Mouse (Mus musculus) embryo, embryonic 11.5 days (tissue): ENCODE measurements around the gene Bbc3.

Experiments
- DNase-seq: peaks from one replicate; pipeline ENCODE4 v3.0.0-alpha.2; 2012; ENCODE audit warnings: low read depth, low spot score

Bbc3 gene

DNA sequence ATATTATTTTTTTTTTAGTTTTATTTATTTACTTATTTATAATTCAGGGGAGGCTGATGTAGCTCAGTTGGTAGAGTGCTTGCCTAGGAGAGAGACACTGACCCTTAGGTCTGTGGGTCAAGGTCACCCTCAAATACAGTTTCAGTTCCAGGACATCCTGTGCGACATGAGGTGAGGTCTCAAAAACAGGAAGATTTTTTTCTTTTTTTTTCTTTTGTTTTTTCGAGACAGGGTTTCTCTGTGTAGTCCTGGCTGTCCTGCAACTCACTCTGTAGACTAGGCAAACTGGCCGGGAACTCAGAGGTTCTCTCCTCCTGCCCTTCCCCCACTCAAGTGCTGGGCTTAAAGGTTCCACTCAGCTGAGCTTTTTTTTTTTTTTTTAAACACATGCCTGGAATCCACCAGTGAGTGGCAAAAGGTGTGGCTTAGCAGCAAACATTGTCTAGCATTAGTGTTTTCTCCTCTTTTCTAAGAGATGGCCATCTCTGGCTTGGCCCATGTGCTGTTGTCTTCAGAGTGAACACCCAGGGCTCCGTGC, 7.1 kb downstream of the Bbc3 start:
- no peak for DNase-seq

GRCm38 (mm10) chr7:16317094-16317493, 8.9 kb downstream of the Bbc3 start:
- DNase-seq = no peak

- DNase-seq = no peak
Measured at GRCm38 (mm10) chr7:16319216-16319615, 11.0 kb downstream of the Bbc3 start.

DNA sequence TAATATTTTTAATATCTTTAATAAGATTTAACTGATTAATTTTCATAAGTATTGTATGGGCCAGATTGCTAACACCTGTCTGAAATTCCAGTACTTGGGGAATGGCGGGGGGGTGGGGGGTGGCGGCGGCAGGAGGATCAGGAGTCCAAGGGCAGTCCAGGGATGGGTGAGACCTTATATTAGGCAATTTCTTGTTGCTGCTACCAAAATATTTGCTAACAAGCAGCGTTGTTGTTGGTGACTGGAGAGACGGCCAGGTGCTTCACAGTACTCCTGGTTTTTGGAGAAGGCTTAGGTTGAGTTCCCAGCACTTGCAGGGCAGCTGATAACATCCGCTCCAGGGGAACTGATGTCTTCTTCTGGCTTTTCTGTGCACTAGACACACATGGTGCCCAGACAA, 12.3 kb downstream of the Bbc3 start:
- DNase-seq = no peak

- no peak for DNase-seq
Measured at GRCm38 (mm10) chr7:16324661-16325060, 16.5 kb downstream of the Bbc3 start.

DNA sequence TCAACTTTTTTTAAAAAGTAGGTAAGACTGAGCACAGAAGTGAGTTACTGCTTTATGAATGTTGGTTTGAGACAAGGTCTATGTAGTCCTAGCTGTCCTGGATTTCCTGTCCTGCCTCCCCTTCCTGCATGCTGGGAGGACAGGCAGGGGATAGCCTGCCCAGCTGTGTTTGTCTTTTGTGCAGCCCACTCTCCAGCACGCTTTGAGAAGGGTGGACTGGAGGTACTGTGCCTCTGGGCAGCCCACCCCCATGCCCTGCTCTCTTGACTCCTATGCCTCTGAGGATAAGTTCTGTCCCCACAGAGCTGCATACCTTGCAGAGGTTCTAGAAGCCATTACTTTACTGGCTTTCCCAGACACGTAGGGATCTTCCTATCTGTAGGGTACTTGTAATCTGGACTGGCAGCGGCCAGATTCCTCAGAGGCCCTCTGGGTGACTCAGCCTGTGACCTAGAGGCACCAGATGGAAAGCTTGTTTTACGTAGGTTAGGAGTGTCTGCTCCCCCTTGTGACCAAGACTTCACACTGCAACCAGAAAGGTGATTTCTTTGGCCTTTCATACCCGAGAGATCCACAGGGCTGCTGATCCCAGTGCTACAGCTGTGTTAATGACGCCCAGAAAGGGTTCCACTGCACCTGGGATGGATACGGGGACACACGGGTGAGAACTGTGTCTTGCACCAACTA, 17.9 kb downstream of the Bbc3 start:
- DNase-seq = peak; percentile 68

- DNase-seq = no peak
Measured at GRCm38 (mm10) chr7:16326607-16326971, 18.4 kb downstream of the Bbc3 start.

DNA sequence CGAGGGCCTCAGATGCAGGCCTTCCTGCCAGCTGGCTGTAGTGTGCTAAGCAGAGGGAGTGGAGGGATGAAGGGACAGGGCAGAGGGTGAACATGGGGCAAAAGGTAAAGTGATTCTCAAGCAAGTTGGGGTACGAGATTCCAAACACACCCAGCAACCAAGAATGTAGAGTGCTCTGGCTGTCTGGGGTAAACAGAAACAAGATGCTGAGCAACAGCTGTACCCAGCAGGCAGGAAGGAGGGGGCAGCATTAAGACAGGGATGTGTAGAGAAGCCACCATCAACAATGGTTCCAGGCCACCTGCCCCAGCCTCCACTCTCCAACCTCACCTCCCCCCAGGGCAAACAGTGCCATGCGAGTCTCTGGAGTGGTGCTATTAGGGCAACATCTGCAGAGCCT, 21.0 kb downstream of the Bbc3 start:
- no peak for DNase-seq

GRCm38 (mm10) chr7:16337733-16338132, 29.5 kb downstream of the Bbc3 start:
- no peak for DNase-seq

- no peak for DNase-seq
Measured at GRCm38 (mm10) chr7:16344598-16344997, 36.4 kb downstream of the Bbc3 start.

DNA sequence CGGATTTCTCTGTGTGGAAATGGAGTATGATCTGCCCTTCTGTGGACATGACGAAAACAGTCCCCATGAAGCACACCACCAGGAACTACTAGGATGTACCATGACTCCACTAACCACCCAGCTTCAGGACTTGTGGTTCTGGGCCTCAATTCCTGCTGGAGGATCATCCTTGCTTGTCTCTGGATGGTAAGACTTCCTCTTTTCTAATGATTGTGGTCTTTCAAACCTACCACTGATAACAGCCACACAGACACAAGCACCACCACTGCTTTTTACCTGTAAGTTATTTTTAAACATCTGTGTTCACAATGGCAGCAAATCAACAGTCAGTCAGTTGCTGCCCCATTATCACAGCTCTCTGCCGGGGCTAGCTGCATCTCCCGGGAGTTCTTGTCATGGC, 37.1 kb downstream of the Bbc3 start:
- DNase-seq = no peak

DNA sequence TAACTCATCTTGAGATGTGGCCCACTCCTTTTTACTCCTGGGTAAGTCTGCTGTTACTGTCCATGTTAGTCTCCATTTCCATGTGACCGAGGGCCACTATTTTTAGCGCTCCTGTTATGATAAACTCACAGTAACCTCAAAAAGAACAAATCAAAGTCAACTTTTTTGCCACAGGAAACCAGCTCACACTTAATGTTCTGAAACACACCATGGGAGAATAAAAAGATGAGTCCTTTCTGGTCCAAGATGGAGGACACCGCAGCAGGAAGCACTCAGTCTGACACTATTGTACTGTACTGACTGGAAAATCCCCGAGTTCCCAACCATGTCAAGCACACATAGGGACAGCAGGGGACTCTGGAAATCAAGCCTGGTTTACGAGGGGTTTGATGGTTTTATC, 41.8 kb downstream of the Bbc3 start:
- DNase-seq = no peak

DNA sequence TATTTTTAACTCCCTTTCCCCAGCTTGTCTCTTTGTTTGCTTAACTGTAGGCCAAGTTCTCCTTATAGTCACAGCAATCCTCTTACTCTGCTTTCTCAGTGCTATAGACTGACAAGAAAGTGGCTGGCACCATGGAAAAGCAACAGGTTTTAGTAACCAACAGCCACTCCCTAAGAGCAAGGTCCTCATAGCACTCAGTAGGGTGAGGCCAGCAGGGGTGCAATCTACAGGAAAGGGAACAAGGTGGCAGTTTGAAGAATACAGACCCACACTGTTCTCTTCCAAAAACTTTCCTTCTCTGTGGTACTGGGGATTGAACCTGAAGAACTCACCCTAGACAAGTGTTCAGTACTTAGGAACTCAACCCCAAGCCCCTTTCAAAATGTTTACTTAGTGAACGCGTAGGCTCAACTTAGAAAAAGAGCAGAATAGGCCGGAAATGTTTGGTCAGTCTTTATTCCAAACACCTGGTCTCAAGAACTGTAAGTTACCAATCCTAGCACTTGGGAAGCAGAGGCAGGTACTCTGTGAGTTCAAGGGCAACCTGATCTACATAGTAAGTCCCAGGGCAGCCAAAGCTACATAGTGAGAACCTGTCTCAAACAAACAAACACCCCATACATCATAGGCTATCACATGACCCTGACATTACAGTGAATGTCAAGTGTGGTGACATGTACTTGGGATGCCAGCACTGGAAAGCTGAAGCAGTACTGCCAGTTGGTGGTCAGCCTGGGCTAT, 47.8 kb downstream of the Bbc3 start:
- DNase-seq = no peak

- DNase-seq = no peak
Measured at GRCm38 (mm10) chr7:16357602-16358001, 49.4 kb downstream of the Bbc3 start.

DNA sequence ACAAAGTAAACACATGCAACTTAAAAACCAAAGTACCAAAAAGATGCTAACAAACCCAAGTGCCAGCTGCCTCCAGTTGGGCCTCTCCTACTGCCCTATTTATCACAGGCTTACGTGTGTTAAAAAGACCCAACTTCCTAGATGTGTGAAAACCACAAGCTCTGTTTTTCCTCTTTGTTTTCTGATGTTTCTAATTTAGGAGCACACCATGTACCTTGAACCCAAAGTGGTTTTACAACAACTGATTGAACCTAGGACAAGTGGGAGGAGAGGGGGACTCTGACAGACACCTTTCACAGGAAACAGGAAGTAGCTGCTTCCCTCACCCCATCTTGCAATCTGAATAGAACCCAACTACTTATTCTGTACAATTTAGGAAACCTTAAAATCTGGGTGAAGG, 56.1 kb downstream of the Bbc3 start:
- DNase-seq = no peak

- DNase-seq = peak; percentile 39
Measured at GRCm38 (mm10) chr7:16364901-16365500, 56.8 kb downstream of the Bbc3 start.

DNA sequence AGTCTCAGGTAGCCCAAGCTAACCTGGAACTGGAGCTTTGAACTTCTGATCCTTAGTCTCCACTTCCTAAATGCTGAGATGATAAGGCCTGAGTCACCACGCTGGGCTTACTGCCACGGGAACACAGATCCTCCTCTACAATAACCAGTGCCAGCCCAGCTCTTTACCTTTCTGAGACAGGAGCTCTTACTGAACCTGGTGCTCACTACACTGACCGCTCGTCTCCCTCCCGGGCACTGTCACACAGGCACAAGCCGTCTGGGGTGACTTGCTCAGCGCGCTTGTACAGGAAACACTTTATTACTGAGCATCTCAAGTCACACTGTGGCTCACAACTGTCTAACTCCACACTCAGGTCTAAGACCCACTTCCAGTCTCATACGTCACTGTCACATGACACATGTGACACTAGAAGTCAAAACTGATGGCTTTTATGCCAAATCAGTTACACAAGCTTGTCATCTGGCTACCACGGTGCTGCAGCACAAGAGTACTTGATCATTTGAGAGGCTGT, 58.0 kb downstream of the Bbc3 start:
- no peak for DNase-seq

DNA sequence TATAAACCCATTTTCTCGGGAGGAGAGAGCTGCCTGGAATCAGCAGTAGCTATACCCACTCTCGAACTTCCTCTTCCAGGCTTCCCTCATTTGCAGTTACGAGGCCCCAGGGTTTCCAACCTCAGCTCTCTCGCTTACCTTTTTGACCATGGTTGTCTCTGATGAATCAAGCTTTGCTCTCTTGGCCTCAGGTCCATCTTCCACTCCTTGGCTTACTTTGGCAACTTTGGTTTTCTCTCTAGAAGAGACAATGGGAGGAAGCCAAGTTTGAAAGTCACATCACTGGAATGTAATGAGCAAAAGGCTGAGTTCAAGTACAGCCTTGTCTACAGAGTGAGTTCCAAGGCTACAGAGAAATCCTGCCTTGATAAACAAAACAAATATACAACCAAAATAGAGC, 58.5 kb downstream of the Bbc3 start:
- no peak for DNase-seq
